Mouse (Mus musculus) naive thymus-derived CD4-positive, alpha-beta T cell, adult 5 months (primary cell): Measurements from ENCODE around the gene Pou4f1. TPM values are rescaled to one million over a fixed set of nuclear protein-coding genes. Genes with fewer than 3 reads are reported as not detected.

ENCODE experiments used
- polyA plus RNA-seq: library from polyadenylated mRNA; unstranded; fragments of 100-300 nt; shearing (Covaris generic); gene quantifications from one replicate; pipeline ENCODE4 v1.2.1, GENCODE M21; 2017

Pou4f1 gene
- 0.10 TPM for polyA plus RNA-seq

DNA sequence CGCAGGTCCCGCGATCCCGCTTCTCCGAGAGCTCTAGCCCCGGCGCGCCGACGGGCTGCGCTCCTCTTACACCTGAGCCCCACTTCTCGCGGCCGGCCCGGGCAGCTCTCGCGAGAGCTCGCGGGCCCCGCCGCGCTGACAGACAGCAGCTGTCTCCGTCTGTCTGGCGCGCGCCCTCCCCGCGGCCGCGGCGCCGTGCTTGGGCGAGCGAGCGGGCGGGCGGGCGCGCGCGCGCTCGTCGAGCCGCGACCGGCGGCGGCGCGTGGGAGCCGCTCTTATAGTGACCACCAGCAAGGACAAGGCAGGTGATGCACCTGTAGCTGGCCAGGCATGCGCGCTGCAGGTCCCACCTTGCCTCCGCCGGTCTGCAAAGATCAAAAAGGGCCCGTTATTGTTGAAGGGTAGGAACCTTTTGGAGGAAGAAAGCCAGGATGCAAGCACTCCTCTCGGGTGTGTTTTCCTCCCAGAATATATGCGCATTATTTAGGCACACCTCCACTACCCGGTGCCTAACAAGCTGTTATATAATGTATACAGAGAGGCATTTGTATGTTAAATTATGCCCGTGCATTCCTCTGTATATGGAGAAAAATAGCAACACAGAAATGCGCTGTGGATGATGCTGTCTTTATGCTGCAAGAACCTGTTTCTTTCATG is at the start of gene Pou4f1:
Gene Pou4f1 (minus strand): TSS at position 34 of the 657 bp plus-strand sequence.

Other genes with a start within 250 kb of the Pou4f1 start
- 11.0 TPM for gene Rnf219, start 54.6 kb upstream of the Pou4f1 start, polyA plus RNA-seq